Mouse (Mus musculus) embryonic facial prominence, embryonic 12.5 days (tissue): ENCODE results near the gene Rhoc. TPM values are rescaled to one million over a fixed set of nuclear protein-coding genes. Genes with fewer than 3 reads are reported as not detected.
A peak's percentile ranks its signal among the peaks of the same experiment; 100 is the strongest.

Experiments used
- ATAC-seq: fragments of 200-750 bp; cut with Nextera tagmentation; 2 replicates; pipeline ENCODE4 v1.8.0; 2017; ENCODE audit not compliant: insufficient number of reproducible peaks, insufficient read depth, low FRiP score, low TSS enrichment
- H3K27ac ChIP-seq: fragments of 300-500 bp; sonication (generic); 2 replicates; pipeline ENCODE4 v1.5.1; 2016; ENCODE audit warnings: mild to moderate bottlenecking
- H3K27me3 ChIP-seq: fragments of 300-500 bp; sonication (generic); 2 replicates; pipeline ENCODE4 v1.6.1; 2016; ENCODE audit warnings: mild to moderate bottlenecking, moderate library complexity
- H3K36me3 ChIP-seq: fragments of 300-500 bp; sonication (generic); 2 replicates; pipeline ENCODE4 v1.6.1; 2016; ENCODE audit warnings: mild to moderate bottlenecking
- H3K4me1 ChIP-seq: fragments of 300-500 bp; sonication (generic); 2 replicates; pipeline ENCODE4 v1.6.1; 2016
- H3K4me2 ChIP-seq: fragments of 300-500 bp; sonication (generic); replicated peaks from 2 replicates; pipeline ENCODE4 v1.6.1; 2016; ENCODE audit warnings: mild to moderate bottlenecking, moderate library complexity
- H3K4me3 ChIP-seq: fragments of 300-500 bp; sonication (generic); 2 replicates; pipeline ENCODE4 v1.5.1; 2016; ENCODE audit warnings: mild to moderate bottlenecking
- H3K9ac ChIP-seq: fragments of 300-500 bp; sonication (generic); 2 replicates; pipeline ENCODE4 v1.6.1; 2016; ENCODE audit warnings: mild to moderate bottlenecking, moderate library complexity
- H3K9me3 ChIP-seq: fragments of 300-500 bp; sonication (generic); 2 replicates; pipeline ENCODE4 v1.6.1; 2016; ENCODE audit warnings: mild to moderate bottlenecking, moderate library complexity
- WGBS: fragments of 180-500 bp; shearing (Covaris S2); methylation state at CpG from one replicate; pipeline ENCODE4 v1.1.7; 2016; 5-methylcytosine and 5-hydroxymethylcytosine counted together
- polyA plus RNA-seq: library from polyadenylated mRNA; unstranded; fragments of >200 nt; fragmentation: Nextera tagmentation; extraction: Ambion mirVana; gene quantifications from 2 replicates; pipeline ENCODE4 v1.2.1, GENCODE M21; 2016

Rhoc gene
- polyA plus RNA-seq, 1 experiment from 2014 or later, result 157 TPM

- Histone ChIP-seq H3K9me3 (no peaks in the 10 kb centered on the region), H3K27me3 (no peaks in the 10 kb centered on the region), H3K4me3 (no peak overlapping the region), H3K4me1 (peaks cover 12% of the 10 kb centered on the region; the same call in 1 of the 2 replicates), H3K9ac (no peak overlapping the region), H3K27ac (no peak overlapping the region), H3K4me2 (no peak overlapping the region), H3K36me3 (no peaks in the 10 kb centered on the region)
- no peak for ATAC-seq
- WGBS, result 55% methylated on average over 10 of the region's 10 CpGs
Observed at GRCm38 (mm10) chr3:104770035-104770434, 18.1 kb upstream of the Rhoc start.

- no peak for ATAC-seq
- no peak overlapping the region for H3K4me3 ChIP-seq
- H3K36me3 ChIP-seq, result no peaks in the 10 kb centered on the region
- peaks cover 6% of the 10 kb centered on the region; the same call in 1 of the 2 replicates for H3K27me3 ChIP-seq
- H3K4me2 ChIP-seq, result no peak overlapping the region
- H3K4me1 ChIP-seq, result peaks cover 12% of the 10 kb centered on the region; the same call in 1 of the 2 replicates
- no peak overlapping the region for H3K9ac ChIP-seq
- peak overlapping the region; percentile 8; the same call in 1 of the 2 replicates for H3K27ac ChIP-seq
- no peaks in the 10 kb centered on the region for H3K9me3 ChIP-seq
- WGBS, result 36% methylated on average over 3 of the region's 3 CpGs
Observed at GRCm38 (mm10) chr3:104770918-104771317, 17.3 kb upstream of the Rhoc start.

DNA sequence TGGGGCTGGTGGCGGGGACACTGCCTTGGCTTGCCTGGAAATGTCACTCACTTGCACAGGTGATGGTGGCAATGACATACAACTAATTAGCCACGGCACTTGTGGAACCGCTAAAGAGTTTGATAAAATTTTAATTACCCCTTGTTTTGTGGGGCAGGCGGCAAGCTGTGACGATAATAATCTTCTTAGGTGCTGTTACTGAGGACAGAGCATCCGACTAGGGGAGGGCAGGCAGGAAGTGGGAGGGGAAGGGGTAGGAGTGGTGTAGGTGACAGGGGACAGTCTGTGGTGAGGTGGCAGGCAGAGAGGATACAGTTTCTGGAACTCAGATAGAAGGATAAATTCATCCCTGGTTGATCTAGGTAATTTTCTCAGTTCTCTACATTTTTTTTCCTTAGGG lies 16.7 kb upstream of the Rhoc start:
- H3K27ac ChIP-seq, result no peak overlapping the region
- 56% methylated on average over 6 of the region's 6 CpGs for WGBS
- peaks cover 12% of the 10 kb centered on the region; the same call in 1 of the 2 replicates for H3K4me1 ChIP-seq

GRCm38 (mm10) chr3:104773301-104773700 lies 14.9 kb upstream of the Rhoc start:
- peaks cover 12% of the 10 kb centered on the region; the same call in 1 of the 2 replicates for H3K4me1 ChIP-seq
- no peak overlapping the region for H3K27ac ChIP-seq
- WGBS, result 74% methylated on average over 7 of the region's 7 CpGs
- no peaks in the 10 kb centered on the region for H3K9me3 ChIP-seq
- H3K9ac ChIP-seq, result no peak overlapping the region
- H3K4me3 ChIP-seq, result no peak overlapping the region
- H3K27me3 ChIP-seq, result peaks cover 29% of the 10 kb centered on the region
- H3K36me3 ChIP-seq, result no peaks in the 10 kb centered on the region
- no peak for ATAC-seq
- no peak overlapping the region for H3K4me2 ChIP-seq

More for the DNA sequence above, 16.7 kb upstream of the Rhoc start:
- H3K9ac ChIP-seq, result no peak overlapping the region
- H3K9me3 ChIP-seq, result no peaks in the 10 kb centered on the region
- H3K4me3 ChIP-seq, result no peak overlapping the region
- H3K27me3 ChIP-seq, result peaks cover 11% of the 10 kb centered on the region
- no peaks in the 10 kb centered on the region for H3K36me3 ChIP-seq
- H3K4me2 ChIP-seq, result no peak overlapping the region
- ATAC-seq, result no peak

GRCm38 (mm10) chr3:104777342-104777741 lies 10.8 kb upstream of the Rhoc start:
- Histone ChIP-seq H3K36me3 (no peaks in the 10 kb centered on the region), H3K27ac (no peak overlapping the region), H3K4me1 (peaks cover 14% of the 10 kb centered on the region), H3K4me2 (peak overlapping the region; percentile 68), H3K4me3 (peak overlapping the region; percentile 41), H3K9me3 (no peaks in the 10 kb centered on the region), H3K9ac (peak overlapping the region; percentile 40), H3K27me3 (peaks cover 69% of the 10 kb centered on the region)
- under 1% methylated on average over 20 of the region's 20 CpGs for whole genome bisulfite sequencing
- ATAC-seq, result no peak

DNA sequence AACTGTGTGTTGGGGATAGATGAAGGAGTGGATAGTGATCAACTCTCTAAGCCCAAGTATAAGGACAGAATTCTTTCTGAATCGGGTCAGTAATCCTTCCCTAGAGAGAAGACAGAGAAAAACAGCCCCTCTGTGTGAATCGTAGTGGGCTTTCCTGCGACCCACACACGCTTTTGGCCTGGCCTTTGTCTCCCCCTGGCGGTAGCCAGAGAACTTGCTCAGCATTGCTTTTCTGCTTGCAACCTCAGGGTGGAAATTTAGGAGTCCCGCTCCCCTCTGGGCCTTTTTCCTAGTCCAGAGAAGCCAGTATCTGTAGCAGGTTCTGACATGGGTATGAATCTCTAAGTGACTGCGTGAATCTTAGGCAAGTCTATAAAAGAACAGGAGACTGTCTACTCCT lies 8.2 kb upstream of the Rhoc start:
- 1% methylated on average over 7 of the region's 7 CpGs for WGBS
- H3K36me3 ChIP-seq, result no peaks in the 10 kb centered on the region
- H3K4me3 ChIP-seq, result no peak overlapping the region

DNA sequence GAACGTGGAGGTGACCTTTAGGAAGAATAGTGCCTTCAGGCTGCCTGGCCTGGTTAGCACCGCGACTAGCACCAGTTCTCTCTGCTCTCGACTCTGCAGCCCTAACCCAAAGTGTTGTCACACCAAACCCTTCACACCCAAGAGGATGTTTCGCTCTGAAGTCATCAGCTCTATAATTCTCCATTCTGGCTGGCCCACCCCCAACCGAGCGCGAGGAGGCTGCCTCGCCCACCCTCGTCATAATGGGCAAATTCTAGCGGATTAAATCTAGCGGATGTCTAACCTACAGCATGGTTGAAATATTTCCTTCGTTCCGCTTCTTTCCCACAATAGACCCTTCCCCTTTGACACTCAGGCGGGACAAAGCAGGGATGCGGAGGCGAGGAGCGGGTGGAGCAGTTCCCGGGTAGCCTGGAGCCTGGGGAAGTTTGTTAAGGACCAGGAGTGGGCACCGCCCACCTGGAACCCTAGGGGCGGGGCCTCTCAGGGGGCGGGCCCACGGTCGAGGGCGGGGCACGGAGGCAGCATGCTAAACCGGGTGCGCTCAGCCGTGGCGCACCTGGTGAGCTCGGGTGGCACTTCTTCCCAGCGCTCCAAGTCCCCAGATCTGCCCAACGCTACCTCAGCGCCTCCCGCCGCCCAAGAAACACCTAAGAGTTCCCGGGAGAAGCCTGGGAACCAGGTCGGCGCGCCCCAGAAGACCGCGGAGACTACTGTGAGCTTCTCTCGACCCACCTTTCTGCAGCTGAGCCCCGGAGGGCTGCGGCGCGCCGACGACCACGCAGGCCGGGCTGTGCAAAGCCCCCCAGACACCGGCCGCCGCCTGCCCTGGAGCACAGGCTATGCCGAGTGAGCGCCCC lies 7.4 kb upstream of the Rhoc start, which contains the start of gene Ppm1j:
Gene Ppm1j, plus strand, starts transcription at position 496 of the 860 bp plus-strand sequence.
- Histone ChIP-seq H3K4me3 (peak within 1 kb of the TSS; percentile 47), H3K4me2 (peak within 1 kb of the TSS; percentile 95), H3K4me1 (peaks cover 14% of the 10 kb centered on the region), H3K36me3 (no peaks in the 10 kb centered on the region), H3K27me3 (peaks cover 98% of the 10 kb centered on the region), H3K9me3 (no peaks in the 10 kb centered on the region), H3K27ac (no peak within 1 kb of the TSS), H3K9ac (peak within 1 kb of the TSS; percentile 36)
- ATAC-seq, result peak; percentile 20; the same call in 1 of the 2 replicates
- WGBS, result 1% methylated on average over 56 of the region's 56 CpGs

More for the DNA sequence above, 8.2 kb upstream of the Rhoc start:
- Histone ChIP-seq H3K4me2 (peak overlapping the region; percentile 95; the same call in 1 of the 2 replicates), H3K9me3 (no peaks in the 10 kb centered on the region), H3K9ac (no peak overlapping the region), H3K27ac (no peak overlapping the region), H3K4me1 (peaks cover 14% of the 10 kb centered on the region), H3K27me3 (peaks cover 95% of the 10 kb centered on the region)
- ATAC-seq, result no peak

DNA sequence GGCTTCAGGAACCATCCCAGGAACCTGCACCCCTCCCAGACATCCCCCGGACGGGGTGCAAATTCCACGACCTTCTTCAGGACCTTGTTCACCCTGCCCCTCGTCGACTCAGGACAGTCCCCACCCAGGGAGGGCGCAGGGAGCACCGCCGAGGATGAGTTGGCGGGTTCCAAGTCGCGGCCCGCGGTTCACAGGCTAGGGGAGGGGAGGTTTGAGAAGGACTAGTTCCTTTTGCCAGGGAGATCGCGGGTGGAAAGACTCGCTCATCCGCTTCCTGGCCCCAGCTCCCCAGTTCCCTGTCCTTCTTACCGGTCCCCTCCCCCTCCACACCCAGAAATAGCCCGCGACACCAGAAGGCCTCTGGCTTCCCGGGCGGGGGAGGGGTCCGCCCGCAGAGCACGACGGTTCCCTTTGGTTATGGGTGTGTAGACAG lies 6.7 kb upstream of the Rhoc start, which contains the start of gene Fam19a3:
Gene Fam19a3, minus strand, starts transcription at position 370 of the 433 bp plus-strand sequence.
- peaks cover 14% of the 10 kb centered on the region for H3K4me1 ChIP-seq
- WGBS, result 0% methylated on average over 26 of the region's 26 CpGs
- no peak for ATAC-seq
- no peaks in the 10 kb centered on the region for H3K36me3 ChIP-seq
- H3K4me2 ChIP-seq, result peak within 1 kb of the TSS; percentile 95
- no peaks in the 10 kb centered on the region for H3K9me3 ChIP-seq
- peaks cover 94% of the 10 kb centered on the region for H3K27me3 ChIP-seq
- no peak within 1 kb of the TSS for H3K27ac ChIP-seq
- H3K9ac ChIP-seq, result peak within 1 kb of the TSS; percentile 36
- H3K4me3 ChIP-seq, result peak within 1 kb of the TSS; percentile 47

DNA sequence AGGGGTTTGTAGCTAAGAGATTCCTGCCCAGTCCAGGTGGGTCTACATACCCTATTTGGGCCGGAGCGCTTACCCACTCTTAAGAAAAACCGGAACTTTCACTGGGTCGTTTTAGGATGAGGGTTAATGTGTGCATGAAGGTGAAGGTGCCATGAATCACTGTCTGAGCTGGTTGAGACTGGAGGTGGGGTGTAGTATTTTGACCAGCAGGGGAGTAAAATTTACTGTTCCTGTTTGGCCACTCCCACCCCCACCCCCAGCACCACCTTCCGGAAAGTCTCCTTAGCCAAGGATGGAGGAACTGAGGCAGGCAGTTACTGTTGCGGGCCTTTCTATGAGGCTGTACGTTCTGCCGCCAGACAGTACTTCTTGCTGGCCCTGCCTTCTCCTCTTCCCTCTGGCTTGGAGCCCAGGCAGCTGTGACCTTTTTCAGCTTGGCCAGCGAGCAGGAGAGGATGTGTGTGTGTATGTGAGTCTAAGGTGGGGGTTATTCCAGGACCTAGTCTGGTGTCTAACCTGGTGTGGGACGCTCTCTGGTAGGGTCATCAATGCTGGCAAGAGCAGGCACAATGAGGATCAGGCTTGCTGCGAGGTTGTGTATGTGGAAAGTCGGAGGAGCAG lies 6.0 kb upstream of the Rhoc start:
- Histone ChIP-seq H3K4me1 (peaks cover 14% of the 10 kb centered on the region), H3K27ac (no peak overlapping the region), H3K4me2 (peak overlapping the region; percentile 95), H3K9ac (no peak overlapping the region), H3K36me3 (no peaks in the 10 kb centered on the region), H3K4me3 (peak overlapping the region; percentile 47), H3K9me3 (no peaks in the 10 kb centered on the region), H3K27me3 (peaks cover 87% of the 10 kb centered on the region)
- no peak for ATAC-seq
- WGBS, result 12% methylated on average over 12 of the region's 12 CpGs

GRCm38 (mm10) chr3:104783971-104784500 lies 4.1 kb upstream of the Rhoc start:
- 50% methylated on average over 14 of the region's 14 CpGs for WGBS
- H3K4me1 ChIP-seq, result peaks cover 14% of the 10 kb centered on the region
- H3K9ac ChIP-seq, result no peak overlapping the region
- no peak overlapping the region for H3K27ac ChIP-seq
- no peaks in the 10 kb centered on the region for H3K36me3 ChIP-seq
- H3K27me3 ChIP-seq, result peaks cover 68% of the 10 kb centered on the region
- H3K4me3 ChIP-seq, result no peak overlapping the region
- H3K9me3 ChIP-seq, result no peaks in the 10 kb centered on the region
- H3K4me2 ChIP-seq, result no peak overlapping the region
- ATAC-seq, result no peak

DNA sequence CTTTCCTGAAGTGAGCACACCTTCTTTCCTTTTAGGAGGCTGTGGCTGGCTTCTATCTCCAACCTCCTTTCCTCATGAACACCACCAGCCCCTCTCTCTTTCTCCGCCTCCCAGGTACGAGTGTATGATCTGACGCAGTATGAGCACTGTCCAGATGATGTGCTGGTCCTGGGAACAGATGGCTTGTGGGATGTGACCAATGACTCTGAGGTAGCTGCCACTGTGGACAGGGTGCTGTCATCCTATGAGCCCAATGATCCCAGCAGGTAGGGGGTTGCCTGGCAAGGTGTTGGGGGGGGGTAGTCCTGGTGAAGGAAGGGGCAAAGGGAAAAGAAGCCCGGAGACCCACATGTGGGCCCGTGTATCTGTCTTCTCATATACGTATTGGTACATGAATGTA lies 2.9 kb upstream of the Rhoc start:
- H3K27me3 ChIP-seq, result peaks cover 57% of the 10 kb centered on the region
- peaks cover 22% of the 10 kb centered on the region for H3K4me1 ChIP-seq
- no peak overlapping the region for H3K27ac ChIP-seq
- no peaks in the 10 kb centered on the region for H3K36me3 ChIP-seq
- H3K9me3 ChIP-seq, result no peaks in the 10 kb centered on the region
- ATAC-seq, result no peak
- H3K4me3 ChIP-seq, result no peak overlapping the region
- no peak overlapping the region for H3K4me2 ChIP-seq
- WGBS, result 92% methylated on average over 6 of the region's 6 CpGs
- no peak overlapping the region for H3K9ac ChIP-seq
